In the genomic region with DNA sequence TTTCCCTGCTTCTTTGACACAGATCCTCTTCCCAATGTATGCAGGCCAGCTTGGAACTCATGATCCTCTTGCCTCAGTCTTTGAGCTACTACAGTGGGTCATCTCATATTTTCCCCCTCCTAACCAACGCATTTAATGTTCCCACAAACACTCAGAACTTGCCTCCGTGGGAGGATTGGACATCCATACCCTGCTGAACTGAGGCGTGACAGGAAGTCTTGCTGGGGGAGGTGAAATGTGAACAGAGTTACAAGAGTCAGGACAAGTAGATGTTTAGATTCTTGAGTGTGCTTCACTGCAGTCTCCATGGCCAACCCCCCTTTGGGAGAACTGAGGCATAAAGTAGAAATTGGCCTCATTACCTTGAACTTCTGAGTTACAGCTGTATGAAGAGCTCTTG, we compare ENCODE assay signal across 19 mouse cellular contexts.
"Had no signal": no experiment of that assay in that cellular context is flagged by ENCODE, and none has a peak within 500 bp of the region (broad histone marks: within the 10 kb centered on the region; RNA-seq: fewer than 3 reads in every experiment).

No protein-coding gene starts in this region.

- H3K27me3 ChIP-seq: lung, embryonic 15.5 days; midbrain, embryonic 12.5 days; neural tube, embryonic 12.5 days had no signal

- H3K4me3 ChIP-seq: lung, embryonic 15.5 days; midbrain, embryonic 10.5 days; midbrain, embryonic 12.5 days; myocyte; neural tube, embryonic 12.5 days had no signal

- H3K4me1 ChIP-seq: midbrain, embryonic 10.5 days; midbrain, embryonic 12.5 days; neural tube, embryonic 12.5 days had no signal

- H3K27ac ChIP-seq: liver, embryonic 14.5 days; lung, embryonic 15.5 days; midbrain, embryonic 10.5 days; midbrain, embryonic 12.5 days; neural tube, embryonic 12.5 days had no signal

- H3K36me3 ChIP-seq: lung, embryonic 15.5 days; midbrain, embryonic 10.5 days; midbrain, embryonic 12.5 days; neural tube, embryonic 12.5 days had no signal

- H3K9ac ChIP-seq: liver, embryonic 14.5 days; lung, embryonic 15.5 days; midbrain, embryonic 12.5 days; neural tube, embryonic 12.5 days had no signal

- H3K9me3 ChIP-seq: lung, embryonic 15.5 days; midbrain, embryonic 12.5 days; neural tube, embryonic 12.5 days had no signal

- ATAC-seq: midbrain, embryonic 16.5 days had no signal

- DNase-seq: lung, adult 18-20 months; lung, postnatal 14 days; lung, postnatal 4 days; midbrain, embryonic 14.5 days; retina, postnatal 1 day; right cerebral cortex, adult 18-20 months; right cerebral cortex, postnatal 25 days; right cerebral cortex, postnatal 4 days; spleen, adult 18-20 months; thymus, adult 18-20 months; thymus, postnatal 14 days; thymus, postnatal 36 days had no signal

- H3K4me2 ChIP-seq: lung, embryonic 15.5 days; midbrain, embryonic 12.5 days; neural tube, embryonic 12.5 days had no signal
